Mouse (Mus musculus): ENCODE results near the gene Zfp53. TPM values are rescaled to one million over a fixed set of nuclear protein-coding genes. Genes with fewer than 3 reads are reported as not detected.

The Zfp53 gene
- 2.9 and 3.7 TPM in 2 replicates for polyA plus RNA-seq (2012; rRNA removed)

- Histone ChIP-seq H3K27ac (ENCODE audit: control insufficient read depth, insufficient read depth, low read length) (peak within 1 kb of the TSS; percentile 45), H3K4me1 (replicated peaks; ENCODE audit: control insufficient read depth, insufficient read depth, low read length) (peaks cover 2% of the 10 kb centered on the region; the same call in 1 of the 2 replicates), H3K36me3 (ENCODE audit: control insufficient read depth, insufficient read depth, low read length) (no peaks in the 10 kb centered on the region), H3K27me3 (ENCODE audit: control insufficient read depth, insufficient read depth, low read length) (no peaks in the 10 kb centered on the region), H3K4me3 (ENCODE audit: control insufficient read depth, insufficient read depth, low read length) (peak within 1 kb of the TSS; percentile 56)
- TF ChIP-seq CTCF (IDR thresholded peaks at IDR 0.05; ENCODE audit: borderline replicate concordance, control insufficient read depth, extremely low read depth, insufficient read depth, low read length, poor library complexity) (0 out of 2 replicates have a peak, but pooled peaks have one; percentile 33), POLR2A (IDR thresholded peaks at IDR 0.05; ENCODE audit: control insufficient read depth, extremely low read depth, insufficient read depth, low read length, poor library complexity) (0 out of 2 replicates have a peak, but pooled peaks have one; percentile 22)
- peak; percentile 88 for DNase-seq
- under 1% methylated on average over 34 of the region's 34 CpGs for WGBS
Measured at GRCm38 (mm10) chr17:21488760-21489499, at the start of gene Zfp53. Gene Zfp53, plus strand, starts transcription at chr17:21488998.

- TF ChIP-seq POLR2A (IDR thresholded peaks at IDR 0.05; ENCODE audit: control insufficient read depth, extremely low read depth, insufficient read depth, low read length, poor library complexity): no peak
- no peak for TF ChIP-seq CTCF (IDR thresholded peaks at IDR 0.05; ENCODE audit: borderline replicate concordance, control insufficient read depth, extremely low read depth, insufficient read depth, low read length, poor library complexity)
- peak; percentile 79 for DNase-seq
- H3K27ac ChIP-seq (ENCODE audit: control insufficient read depth, insufficient read depth, low read length): peak overlapping the region; percentile 66
- H3K36me3 ChIP-seq (ENCODE audit: control insufficient read depth, insufficient read depth, low read length): no peaks in the 10 kb centered on the region
- WGBS: 3% methylated on average over 3 of the region's 3 CpGs
- no peaks in the 10 kb centered on the region for H3K27me3 ChIP-seq (ENCODE audit: control insufficient read depth, insufficient read depth, low read length)
- peak overlapping the region; percentile 97 for H3K4me3 ChIP-seq (ENCODE audit: control insufficient read depth, insufficient read depth, low read length)
- peaks cover 3% of the 10 kb centered on the region for H3K4me1 ChIP-seq (replicated peaks; ENCODE audit: control insufficient read depth, insufficient read depth, low read length)
Measured at GRCm38 (mm10) chr17:21449669-21450068, 39.1 kb upstream of the Zfp53 start.

GRCm38 (mm10) chr17:21450138-21450704 is 38.6 kb upstream of the Zfp53 start, which contains the start of gene Zfp51:
Gene Zfp51, plus strand, starts transcription at chr17:21450374.
- Histone ChIP-seq H3K36me3 (ENCODE audit: control insufficient read depth, insufficient read depth, low read length) (no peaks in the 10 kb centered on the region), H3K4me1 (replicated peaks; ENCODE audit: control insufficient read depth, insufficient read depth, low read length) (peaks cover 3% of the 10 kb centered on the region), H3K27me3 (ENCODE audit: control insufficient read depth, insufficient read depth, low read length) (no peaks in the 10 kb centered on the region), H3K4me3 (ENCODE audit: control insufficient read depth, insufficient read depth, low read length) (peak within 1 kb of the TSS; percentile 97), H3K27ac (ENCODE audit: control insufficient read depth, insufficient read depth, low read length) (peak within 1 kb of the TSS; percentile 92)
- WGBS: under 1% methylated on average over 26 of the region's 26 CpGs
- peak; percentile 92 for DNase-seq
- TF ChIP-seq POLR2A (IDR thresholded peaks at IDR 0.05; ENCODE audit: control insufficient read depth, extremely low read depth, insufficient read depth, low read length, poor library complexity): peak; percentile 87
- TF ChIP-seq CTCF (IDR thresholded peaks at IDR 0.05; ENCODE audit: borderline replicate concordance, control insufficient read depth, extremely low read depth, insufficient read depth, low read length, poor library complexity): 0 out of 2 replicates have a peak, but pooled peaks have one; percentile 29

- Histone ChIP-seq H3K27me3 (ENCODE audit: control insufficient read depth, insufficient read depth, low read length) (no peaks in the 10 kb centered on the region), H3K4me3 (ENCODE audit: control insufficient read depth, insufficient read depth, low read length) (no peak overlapping the region), H3K36me3 (ENCODE audit: control insufficient read depth, insufficient read depth, low read length) (peaks cover 42% of the 10 kb centered on the region), H3K27ac (ENCODE audit: control insufficient read depth, insufficient read depth, low read length) (no peak overlapping the region), H3K4me1 (replicated peaks; ENCODE audit: control insufficient read depth, insufficient read depth, low read length) (no peaks in the 10 kb centered on the region)
- DNase-seq: no peak
- TF ChIP-seq POLR2A (IDR thresholded peaks at IDR 0.05; ENCODE audit: control insufficient read depth, extremely low read depth, insufficient read depth, low read length, poor library complexity): no peak
- TF ChIP-seq CTCF (IDR thresholded peaks at IDR 0.05; ENCODE audit: borderline replicate concordance, control insufficient read depth, extremely low read depth, insufficient read depth, low read length, poor library complexity): no peak
- WGBS: 23% methylated on average over 5 of the region's 5 CpGs
Measured at GRCm38 (mm10) chr17:21463550-21463949, 25.2 kb upstream of the Zfp53 start.

GRCm38 (mm10) chr17:21472032-21472652 is 16.7 kb upstream of the Zfp53 start:
- 58% methylated on average over 3 of the region's 3 CpGs for WGBS
- TF ChIP-seq POLR2A (IDR thresholded peaks at IDR 0.05; ENCODE audit: control insufficient read depth, extremely low read depth, insufficient read depth, low read length, poor library complexity) (no peak), CTCF (IDR thresholded peaks at IDR 0.05; ENCODE audit: borderline replicate concordance, control insufficient read depth, extremely low read depth, insufficient read depth, low read length, poor library complexity) (no peak)
- peaks cover 7% of the 10 kb centered on the region for H3K4me1 ChIP-seq (replicated peaks; ENCODE audit: control insufficient read depth, insufficient read depth, low read length)
- no peak overlapping the region for H3K4me3 ChIP-seq (ENCODE audit: control insufficient read depth, insufficient read depth, low read length)
- H3K36me3 ChIP-seq (ENCODE audit: control insufficient read depth, insufficient read depth, low read length): no peaks in the 10 kb centered on the region
- H3K27me3 ChIP-seq (ENCODE audit: control insufficient read depth, insufficient read depth, low read length): no peaks in the 10 kb centered on the region
- H3K27ac ChIP-seq (ENCODE audit: control insufficient read depth, insufficient read depth, low read length): no peak overlapping the region
- no peak for DNase-seq

- H3K27me3 ChIP-seq (ENCODE audit: control insufficient read depth, insufficient read depth, low read length): no peaks in the 10 kb centered on the region
- H3K4me3 ChIP-seq (ENCODE audit: control insufficient read depth, insufficient read depth, low read length): no peak overlapping the region
- H3K4me1 ChIP-seq (replicated peaks; ENCODE audit: control insufficient read depth, insufficient read depth, low read length): peaks cover 7% of the 10 kb centered on the region
- no peaks in the 10 kb centered on the region for H3K36me3 ChIP-seq (ENCODE audit: control insufficient read depth, insufficient read depth, low read length)
- H3K27ac ChIP-seq (ENCODE audit: control insufficient read depth, insufficient read depth, low read length): no peak overlapping the region
- no peak for TF ChIP-seq POLR2A (IDR thresholded peaks at IDR 0.05; ENCODE audit: control insufficient read depth, extremely low read depth, insufficient read depth, low read length, poor library complexity)
- TF ChIP-seq CTCF (IDR thresholded peaks at IDR 0.05; ENCODE audit: borderline replicate concordance, control insufficient read depth, extremely low read depth, insufficient read depth, low read length, poor library complexity): no peak
- no peak for DNase-seq
- WGBS: 93% methylated on average over 2 of the region's 2 CpGs
Measured at GRCm38 (mm10) chr17:21472653-21473307, 16.0 kb upstream of the Zfp53 start.

Measured in thymus, adult 2 months (tissue).